Mouse (Mus musculus): Measurements from ENCODE around the gene Crmp1. TPM values are rescaled to one million over a fixed set of nuclear protein-coding genes. Genes with fewer than 3 reads are reported as not detected.

Crmp1 gene
- polyA plus RNA-seq, 1 experiment from 2014 or later, result 11.8 TPM

- Histone ChIP-seq H3K27ac (ENCODE audit: poor library complexity, severe bottlenecking) (no peak overlapping the region), H3K4me2 (no peak overlapping the region), H3K4me3 (no peak overlapping the region), H3K9ac (no peak overlapping the region), H3K36me3 (no peaks in the 10 kb centered on the region), H3K9me3 (replicated peaks) (no peaks in the 10 kb centered on the region), H3K27me3 (replicated peaks) (peaks cover 19% of the 10 kb centered on the region), H3K4me1 (replicated peaks) (0 out of 2 replicates have a peak, but pooled peaks cover under 1% of the 10 kb centered on the region)
- 56% methylated on average over 3 of the region's 3 CpGs for WGBS
- ATAC-seq (ENCODE audit: insufficient number of reproducible peaks, low FRiP score), result no peak
Measured at GRCm38 (mm10) chr5:37251596-37251995, 9.9 kb downstream of the Crmp1 start.

DNA sequence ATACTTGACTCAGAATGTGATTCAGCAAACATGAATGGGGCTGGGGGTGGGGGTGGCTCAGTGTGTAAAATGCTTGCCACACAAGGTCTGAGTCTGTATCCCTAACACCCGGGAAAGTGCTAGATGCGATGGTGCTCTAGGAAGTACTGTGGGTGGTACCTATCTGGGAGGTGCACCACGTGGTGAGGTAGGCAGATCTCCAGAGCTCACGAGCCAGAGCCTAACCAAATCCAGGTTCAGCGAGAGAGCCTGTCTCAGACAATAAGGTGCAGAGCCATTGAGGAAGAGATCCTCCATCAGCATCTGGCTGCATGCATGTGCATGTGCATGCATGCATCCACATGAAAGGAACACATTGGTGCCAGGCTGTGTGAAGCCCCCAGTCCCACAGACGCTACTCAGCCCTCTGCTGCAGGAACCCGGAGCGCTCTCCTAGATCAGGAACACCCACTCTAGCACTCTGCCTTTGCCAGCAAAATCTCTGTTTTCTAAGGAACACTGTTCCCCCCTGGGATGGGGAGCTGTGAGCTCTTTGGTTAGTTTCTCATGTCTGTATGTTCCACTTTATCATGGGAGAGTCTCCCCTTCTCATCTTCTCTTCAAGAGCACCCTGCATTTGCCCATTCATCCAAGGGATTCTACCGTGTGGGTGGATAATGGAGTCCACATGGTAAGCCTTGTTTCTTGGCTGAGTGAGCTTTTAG is 10.5 kb downstream of the Crmp1 start:
- Histone ChIP-seq H3K36me3 (no peaks in the 10 kb centered on the region), H3K9me3 (replicated peaks) (no peaks in the 10 kb centered on the region), H3K27me3 (replicated peaks) (peaks cover 13% of the 10 kb centered on the region), H3K4me1 (replicated peaks) (no peaks in the 10 kb centered on the region), H3K4me3 (no peak overlapping the region), H3K9ac (no peak overlapping the region), H3K4me2 (no peak overlapping the region), H3K27ac (ENCODE audit: poor library complexity, severe bottlenecking) (no peak overlapping the region)
- no peak for ATAC-seq (ENCODE audit: insufficient number of reproducible peaks, low FRiP score)
- 69% methylated on average over 9 of the region's 9 CpGs for WGBS

DNA sequence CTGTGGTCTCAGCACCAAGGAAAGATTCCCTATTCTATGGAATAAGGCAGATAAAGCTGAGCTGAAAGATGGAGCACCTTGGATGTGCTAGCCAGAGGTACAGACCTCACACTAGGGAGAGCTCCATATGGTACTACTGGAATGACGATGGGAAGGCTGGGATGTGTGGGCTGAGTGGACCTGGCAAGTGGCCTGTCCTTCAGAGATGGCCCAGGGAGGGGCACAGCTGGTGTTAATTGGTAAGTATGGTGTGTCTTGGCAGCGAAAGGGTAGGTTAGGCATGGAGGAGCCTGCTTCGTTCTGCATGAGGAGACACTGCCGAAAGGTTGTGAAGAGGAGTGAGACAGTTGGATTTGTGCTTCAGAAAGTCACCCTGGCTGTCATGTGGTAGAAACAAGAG is 12.8 kb downstream of the Crmp1 start:
- H3K27ac ChIP-seq (ENCODE audit: poor library complexity, severe bottlenecking), result no peak overlapping the region
- no peak overlapping the region for H3K4me2 ChIP-seq
- 75% methylated on average over 4 of the region's 4 CpGs for WGBS

DNA sequence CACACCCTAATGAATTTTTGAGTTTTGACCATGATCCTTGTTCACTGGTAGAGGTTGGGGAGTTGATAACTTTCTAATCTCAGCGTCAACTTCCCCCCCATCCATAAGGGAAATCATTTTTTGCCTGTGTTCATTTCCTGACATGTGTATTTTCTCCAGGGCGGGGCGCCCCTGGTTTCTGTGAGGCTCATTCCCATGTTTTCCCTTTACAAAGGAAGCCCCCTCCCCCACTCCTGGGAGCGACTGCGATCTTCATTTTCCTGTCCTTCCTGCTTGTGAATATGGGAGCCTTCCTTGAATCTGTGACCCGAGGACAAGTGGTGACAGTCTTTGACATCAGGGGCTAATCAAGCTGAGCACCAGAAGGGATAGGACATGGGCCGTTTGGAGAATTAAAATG is 15.1 kb downstream of the Crmp1 start:
- no peak overlapping the region for H3K27ac ChIP-seq (ENCODE audit: poor library complexity, severe bottlenecking)
- ATAC-seq (ENCODE audit: insufficient number of reproducible peaks, low FRiP score), result no peak
- no peak overlapping the region for H3K9ac ChIP-seq
- 55% methylated on average over 7 of the region's 7 CpGs for WGBS
- no peaks in the 10 kb centered on the region for H3K36me3 ChIP-seq
- H3K4me1 ChIP-seq (replicated peaks), result 0 out of 2 replicates have a peak, but pooled peaks cover 2% of the 10 kb centered on the region
- no peak overlapping the region for H3K4me2 ChIP-seq
- H3K9me3 ChIP-seq (replicated peaks), result no peaks in the 10 kb centered on the region
- no peak overlapping the region for H3K4me3 ChIP-seq
- no peaks in the 10 kb centered on the region for H3K27me3 ChIP-seq (replicated peaks)

More for the DNA sequence above, 12.8 kb downstream of the Crmp1 start:
- no peak for ATAC-seq (ENCODE audit: insufficient number of reproducible peaks, low FRiP score)
- H3K9ac ChIP-seq, result no peak overlapping the region
- H3K9me3 ChIP-seq (replicated peaks), result no peaks in the 10 kb centered on the region
- 0 out of 2 replicates have a peak, but pooled peaks cover 2% of the 10 kb centered on the region for H3K4me1 ChIP-seq (replicated peaks)
- no peaks in the 10 kb centered on the region for H3K27me3 ChIP-seq (replicated peaks)
- H3K4me3 ChIP-seq, result no peak overlapping the region
- no peaks in the 10 kb centered on the region for H3K36me3 ChIP-seq

GRCm38 (mm10) chr5:37257243-37257642 is 15.5 kb downstream of the Crmp1 start:
- no peak for ATAC-seq (ENCODE audit: insufficient number of reproducible peaks, low FRiP score)
- H3K9me3 ChIP-seq (replicated peaks), result no peaks in the 10 kb centered on the region
- no peak overlapping the region for H3K9ac ChIP-seq
- no peaks in the 10 kb centered on the region for H3K27me3 ChIP-seq (replicated peaks)
- H3K4me1 ChIP-seq (replicated peaks), result 0 out of 2 replicates have a peak, but pooled peaks cover 2% of the 10 kb centered on the region
- H3K36me3 ChIP-seq, result no peaks in the 10 kb centered on the region
- no peak overlapping the region for H3K27ac ChIP-seq (ENCODE audit: poor library complexity, severe bottlenecking)
- WGBS, result 39% methylated on average over 5 of the region's 5 CpGs
- no peak overlapping the region for H3K4me3 ChIP-seq
- H3K4me2 ChIP-seq, result no peak overlapping the region

GRCm38 (mm10) chr5:37261734-37262133 is 20.0 kb downstream of the Crmp1 start:
- no peaks in the 10 kb centered on the region for H3K27me3 ChIP-seq (replicated peaks)
- WGBS, result 60% methylated on average over 5 of the region's 5 CpGs
- H3K4me3 ChIP-seq, result no peak overlapping the region
- H3K9me3 ChIP-seq (replicated peaks), result no peaks in the 10 kb centered on the region
- no peak overlapping the region for H3K4me2 ChIP-seq
- no peak for ATAC-seq (ENCODE audit: insufficient number of reproducible peaks, low FRiP score)
- H3K4me1 ChIP-seq (replicated peaks), result 0 out of 2 replicates have a peak, but pooled peaks cover 2% of the 10 kb centered on the region
- H3K9ac ChIP-seq, result no peak overlapping the region
- H3K36me3 ChIP-seq, result peaks cover 4% of the 10 kb centered on the region; the same call in 1 of the 2 replicates
- H3K27ac ChIP-seq (ENCODE audit: poor library complexity, severe bottlenecking), result no peak overlapping the region

DNA sequence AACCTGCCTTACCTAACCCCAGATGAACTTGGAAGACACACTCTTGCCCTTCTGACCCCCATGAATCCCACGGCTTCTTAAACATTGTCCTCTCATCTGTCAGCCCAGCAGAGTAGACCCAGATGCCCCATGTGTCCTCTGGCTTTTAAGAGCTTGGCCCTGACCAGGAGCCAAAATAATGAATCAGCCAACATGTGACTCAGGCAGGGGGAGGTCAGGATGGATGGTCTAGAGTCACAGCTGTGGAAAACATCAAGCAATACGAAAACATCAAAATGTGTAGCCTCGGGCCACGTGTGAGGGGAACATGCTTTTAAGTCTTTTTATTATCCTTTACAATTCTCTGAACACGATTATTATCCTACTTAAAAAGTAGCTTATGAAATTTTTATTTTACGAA is 22.1 kb downstream of the Crmp1 start:
- no peaks in the 10 kb centered on the region for H3K27me3 ChIP-seq (replicated peaks)
- H3K36me3 ChIP-seq, result peaks cover 4% of the 10 kb centered on the region; the same call in 1 of the 2 replicates
- ATAC-seq (ENCODE audit: insufficient number of reproducible peaks, low FRiP score), result no peak
- no peak overlapping the region for H3K4me3 ChIP-seq
- H3K9me3 ChIP-seq (replicated peaks), result no peaks in the 10 kb centered on the region
- WGBS, result 65% methylated on average over 6 of the region's 6 CpGs
- no peak overlapping the region for H3K27ac ChIP-seq (ENCODE audit: poor library complexity, severe bottlenecking)
- no peaks in the 10 kb centered on the region for H3K4me1 ChIP-seq (replicated peaks)
- H3K9ac ChIP-seq, result no peak overlapping the region
- H3K4me2 ChIP-seq, result no peak overlapping the region

DNA sequence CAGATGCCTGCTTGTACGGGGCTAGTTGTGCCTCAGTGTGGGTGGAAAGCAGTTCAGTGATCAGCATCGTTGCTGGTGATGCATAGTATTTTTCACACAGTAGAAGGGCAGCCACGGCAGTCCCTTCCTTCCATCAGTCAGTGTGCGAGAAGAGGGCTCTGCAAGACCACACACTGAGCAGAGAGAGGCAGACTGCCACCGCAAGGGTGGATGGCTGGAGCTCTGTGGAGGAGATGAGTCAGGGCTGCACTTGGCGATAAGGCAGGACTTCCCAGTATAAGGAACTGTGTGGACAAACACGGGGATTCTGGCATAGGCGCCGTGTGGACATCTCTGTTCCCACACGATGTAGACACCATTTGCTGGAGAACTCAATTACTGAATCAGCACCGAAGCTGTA is 39.3 kb downstream of the Crmp1 start:
- Histone ChIP-seq H3K4me2 (no peak overlapping the region), H3K27me3 (replicated peaks) (no peaks in the 10 kb centered on the region), H3K9me3 (replicated peaks) (no peaks in the 10 kb centered on the region), H3K9ac (no peak overlapping the region), H3K4me1 (replicated peaks) (no peaks in the 10 kb centered on the region), H3K36me3 (peaks cover 10% of the 10 kb centered on the region; the same call in 1 of the 2 replicates), H3K4me3 (no peak overlapping the region), H3K27ac (ENCODE audit: poor library complexity, severe bottlenecking) (no peak overlapping the region)
- 84% methylated on average over 11 of the region's 11 CpGs for WGBS
- ATAC-seq (ENCODE audit: insufficient number of reproducible peaks, low FRiP score), result no peak

DNA sequence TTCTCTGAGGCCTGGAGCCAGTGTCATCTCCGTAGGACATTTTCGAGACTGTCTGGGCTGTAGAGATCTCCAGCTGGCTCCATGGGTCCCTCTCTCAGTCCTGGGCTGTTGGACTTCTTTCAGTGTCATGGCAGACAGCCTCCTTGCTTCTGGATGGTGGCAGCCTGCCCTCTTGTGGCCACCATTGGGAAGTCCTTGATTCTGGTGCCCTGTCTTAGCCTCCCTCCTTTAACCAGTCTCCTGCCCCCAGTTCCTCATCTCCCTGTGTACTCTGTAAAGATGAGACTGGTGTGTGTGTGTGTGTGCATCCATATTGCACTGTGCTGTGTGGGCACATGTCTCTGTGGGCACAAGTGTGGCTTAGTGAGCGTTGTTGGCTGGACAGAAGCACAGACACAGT is 46.6 kb downstream of the Crmp1 start:
- no peak overlapping the region for H3K9ac ChIP-seq
- 63% methylated on average over 3 of the region's 3 CpGs for WGBS
- ATAC-seq (ENCODE audit: insufficient number of reproducible peaks, low FRiP score), result no peak
- H3K27me3 ChIP-seq (replicated peaks), result no peaks in the 10 kb centered on the region
- no peaks in the 10 kb centered on the region for H3K9me3 ChIP-seq (replicated peaks)
- H3K4me3 ChIP-seq, result no peak overlapping the region
- H3K4me2 ChIP-seq, result no peak overlapping the region
- H3K27ac ChIP-seq (ENCODE audit: poor library complexity, severe bottlenecking), result no peak overlapping the region
- H3K4me1 ChIP-seq (replicated peaks), result no peaks in the 10 kb centered on the region
- H3K36me3 ChIP-seq, result no peaks in the 10 kb centered on the region

- no peaks in the 10 kb centered on the region for H3K27me3 ChIP-seq (replicated peaks)
- 21% methylated on average over 3 of the region's 3 CpGs for WGBS
- H3K4me2 ChIP-seq, result no peak overlapping the region
- no peak for ATAC-seq (ENCODE audit: insufficient number of reproducible peaks, low FRiP score)
- no peak overlapping the region for H3K9ac ChIP-seq
- H3K4me3 ChIP-seq, result no peak overlapping the region
- H3K9me3 ChIP-seq (replicated peaks), result no peaks in the 10 kb centered on the region
- no peaks in the 10 kb centered on the region for H3K36me3 ChIP-seq
- H3K4me1 ChIP-seq (replicated peaks), result no peaks in the 10 kb centered on the region
- no peak overlapping the region for H3K27ac ChIP-seq (ENCODE audit: poor library complexity, severe bottlenecking)
Measured at GRCm38 (mm10) chr5:37289236-37289635, 47.5 kb downstream of the Crmp1 start.

- H3K9me3 ChIP-seq (replicated peaks), result no peaks in the 10 kb centered on the region
- H3K27me3 ChIP-seq (replicated peaks), result no peaks in the 10 kb centered on the region
- no peak overlapping the region for H3K4me3 ChIP-seq
- H3K4me1 ChIP-seq (replicated peaks), result no peaks in the 10 kb centered on the region
- ATAC-seq (ENCODE audit: insufficient number of reproducible peaks, low FRiP score), result no peak
- H3K9ac ChIP-seq, result no peak overlapping the region
- no peak overlapping the region for H3K27ac ChIP-seq (ENCODE audit: poor library complexity, severe bottlenecking)
- WGBS, result 55% methylated on average over 9 of the region's 9 CpGs
- H3K4me2 ChIP-seq, result no peak overlapping the region
- H3K36me3 ChIP-seq, result no peaks in the 10 kb centered on the region
Measured at GRCm38 (mm10) chr5:37290983-37291382, 49.2 kb downstream of the Crmp1 start.

- no peak overlapping the region for H3K9ac ChIP-seq
- H3K27me3 ChIP-seq (replicated peaks), result no peaks in the 10 kb centered on the region
- no peak for ATAC-seq (ENCODE audit: insufficient number of reproducible peaks, low FRiP score)
- H3K4me1 ChIP-seq (replicated peaks), result no peaks in the 10 kb centered on the region
- H3K36me3 ChIP-seq, result no peaks in the 10 kb centered on the region
- no peak overlapping the region for H3K4me2 ChIP-seq
- WGBS, result 72% methylated on average over 10 of the region's 10 CpGs
- no peak overlapping the region for H3K4me3 ChIP-seq
- no peak overlapping the region for H3K27ac ChIP-seq (ENCODE audit: poor library complexity, severe bottlenecking)
- no peaks in the 10 kb centered on the region for H3K9me3 ChIP-seq (replicated peaks)
Measured at GRCm38 (mm10) chr5:37296717-37297116, 55.0 kb downstream of the Crmp1 start.
